Mouse (Mus musculus): Measurements from ENCODE around the gene Fuz.
A peak's percentile ranks its signal among the peaks of the same experiment; 100 is the strongest.

The Fuz gene

DNA sequence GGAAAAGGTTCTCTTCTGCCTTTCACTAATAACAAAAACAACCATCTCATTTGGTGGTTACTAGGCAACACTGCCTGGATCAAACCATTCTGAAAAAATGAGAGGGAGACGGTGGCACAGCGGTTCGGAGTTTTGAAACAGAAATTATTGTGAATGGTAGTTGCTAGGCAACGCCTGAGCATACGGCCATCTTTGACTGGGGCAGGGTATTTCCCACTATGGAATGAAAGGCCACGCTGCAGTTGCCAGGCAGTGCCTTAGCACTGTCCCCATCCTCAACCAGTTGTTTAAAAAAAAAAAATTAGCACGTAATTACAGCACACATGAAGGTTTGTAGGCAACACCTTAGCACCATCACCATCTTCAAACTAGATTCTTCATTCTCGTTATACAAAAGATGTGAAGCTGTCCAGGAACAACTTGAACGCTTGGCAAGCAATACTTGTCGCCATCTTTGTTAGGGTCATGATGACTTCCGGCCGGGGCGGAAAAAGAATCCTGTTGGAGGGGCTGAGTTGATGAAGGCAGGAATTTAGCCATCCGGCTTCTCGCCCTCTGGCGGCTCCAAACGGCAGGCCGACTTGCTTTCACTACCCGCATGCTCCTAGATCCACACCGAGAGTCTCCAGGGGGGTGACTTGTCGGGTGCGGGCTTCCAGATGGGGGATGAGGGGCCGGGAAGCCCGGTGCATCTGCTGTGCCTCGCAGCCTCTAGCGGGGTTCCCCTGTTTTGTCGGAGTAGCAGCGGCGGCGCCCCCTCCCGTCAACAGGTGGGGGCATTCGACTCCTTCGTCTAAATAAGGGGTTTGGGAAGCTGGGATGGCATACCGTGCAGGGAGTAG, at the start of gene Fuz:
Fuz (plus strand) TSS at position 487 of the 842 bp plus-strand sequence.
- peak; percentile 75 for DNase-seq (ENCODE audit: low spot score)

DNA sequence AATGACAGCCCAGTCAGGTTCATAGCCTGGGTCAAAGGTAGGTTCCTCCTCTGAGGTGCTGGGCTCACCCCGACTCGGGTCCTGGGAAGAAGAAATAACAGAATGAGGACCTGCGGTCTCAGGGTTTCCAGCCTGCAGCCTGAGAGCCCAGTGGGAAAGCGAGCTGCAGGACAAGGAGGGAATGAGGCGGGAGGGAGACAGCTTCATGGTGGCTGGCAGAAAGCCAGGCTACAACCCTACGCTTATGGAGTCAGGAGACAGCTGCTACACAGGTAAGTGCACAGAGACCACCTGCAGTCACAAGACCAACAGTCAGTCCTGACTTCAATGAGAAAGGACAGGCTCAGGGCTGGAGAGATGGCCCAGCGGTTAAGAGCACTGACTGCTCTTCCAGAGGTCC, 49.1 kb upstream of the Fuz start:
- no peak for DNase-seq (ENCODE audit: low spot score)

DNA sequence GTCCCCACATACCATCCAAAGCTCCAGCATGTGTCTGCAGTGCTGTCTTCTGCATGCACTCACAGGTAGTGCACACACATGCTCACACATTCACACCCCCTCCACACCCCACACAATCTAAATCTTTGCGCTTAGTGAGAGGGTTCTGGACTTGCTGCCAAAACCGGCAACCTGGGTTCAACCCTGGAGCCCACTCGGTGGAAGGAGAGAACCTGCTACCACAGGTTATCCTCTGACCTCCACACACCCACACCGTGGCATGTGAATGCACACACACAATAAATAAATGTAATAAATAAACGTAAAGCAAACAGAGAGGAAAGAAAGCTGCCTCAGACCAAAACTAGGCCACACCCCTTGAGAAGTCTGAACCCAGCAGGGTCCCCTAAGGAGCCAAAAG, 48.1 kb upstream of the Fuz start:
- no peak for DNase-seq (ENCODE audit: low spot score)

DNA sequence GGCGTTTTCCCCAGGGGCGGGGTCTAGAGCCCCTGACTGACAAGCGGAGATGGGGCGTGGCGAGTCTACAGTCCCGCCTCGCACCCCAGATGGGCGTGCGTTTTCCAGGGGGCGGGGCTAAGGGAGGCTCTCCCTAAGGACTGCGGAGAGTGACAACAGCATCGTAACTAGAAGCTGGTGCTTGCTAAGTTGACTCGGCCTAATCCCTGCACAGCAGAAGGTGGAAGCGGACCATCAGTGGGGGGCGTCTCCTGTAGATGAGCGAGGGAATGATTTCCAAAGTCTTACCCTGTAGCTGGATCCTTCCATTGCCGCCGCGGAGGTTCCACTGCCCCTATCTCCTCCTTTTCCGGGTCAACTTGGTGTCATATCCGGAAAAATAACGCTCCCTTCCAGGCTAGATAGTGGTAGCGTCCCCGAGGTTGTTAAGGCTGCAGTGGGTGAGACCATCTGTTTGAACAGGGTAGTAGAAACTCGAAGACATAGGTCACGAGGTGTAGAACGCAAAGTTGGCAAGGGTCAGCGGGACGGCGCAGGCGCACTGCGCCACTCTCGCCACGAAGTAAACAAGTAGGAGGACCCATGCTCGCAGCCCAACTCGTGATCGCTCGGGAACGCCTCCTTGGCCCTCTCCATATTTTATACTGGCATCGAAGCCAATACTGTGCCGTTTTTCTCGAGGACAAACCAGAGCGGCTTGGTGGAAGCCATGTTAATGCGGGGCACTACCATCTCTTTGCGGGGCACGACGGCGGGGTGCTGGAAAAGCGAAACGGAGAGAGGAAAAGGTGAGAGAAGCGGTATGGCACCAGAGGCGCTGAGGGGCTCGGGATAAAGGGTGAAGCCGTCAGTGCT, 47.1 kb upstream of the Fuz start, which contains the start of the genes Akt1s1 and Tbc1d17:
Akt1s1 (plus strand) TSS at position 431 of the 855 bp plus-strand sequence.
Tbc1d17 (minus strand) TSS at position 519 of the 855 bp plus-strand sequence.
- DNase-seq (ENCODE audit: low spot score), result peak; percentile 90

DNA sequence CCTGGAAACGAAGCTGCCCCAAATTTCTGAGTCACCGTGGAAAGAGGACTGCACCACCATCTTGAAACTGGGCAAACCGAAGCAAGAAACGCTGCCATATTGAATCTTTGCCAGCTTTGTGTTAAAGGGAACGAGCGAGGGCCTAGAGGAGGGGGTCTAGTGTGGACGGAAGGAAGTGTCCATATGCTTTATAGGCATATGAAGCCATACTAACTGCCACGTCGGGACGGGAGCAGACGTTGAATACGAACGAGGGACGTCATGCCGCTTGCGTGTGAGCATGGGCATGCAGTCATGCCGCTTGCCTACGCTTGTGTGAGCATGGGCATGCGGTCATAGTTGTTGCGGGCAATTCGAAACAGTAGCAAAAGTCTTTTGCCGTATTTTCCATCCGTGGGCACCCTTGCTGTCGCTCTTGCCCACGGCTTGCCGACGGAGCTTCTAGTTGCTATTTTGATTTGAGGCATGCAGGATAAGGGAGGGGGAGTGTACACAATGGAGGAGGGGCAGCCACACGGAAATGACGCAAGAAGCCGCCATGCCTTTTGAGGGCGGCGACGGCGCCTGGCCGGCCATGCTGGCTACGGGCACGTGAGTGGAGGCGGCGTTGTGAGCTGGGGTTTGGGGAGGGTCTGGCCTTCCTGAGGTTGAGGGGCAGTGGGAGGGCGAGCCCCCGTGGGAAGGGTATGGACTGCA, 46.3 kb upstream of the Fuz start:
- DNase-seq (ENCODE audit: low spot score), result peak; percentile 85

DNA sequence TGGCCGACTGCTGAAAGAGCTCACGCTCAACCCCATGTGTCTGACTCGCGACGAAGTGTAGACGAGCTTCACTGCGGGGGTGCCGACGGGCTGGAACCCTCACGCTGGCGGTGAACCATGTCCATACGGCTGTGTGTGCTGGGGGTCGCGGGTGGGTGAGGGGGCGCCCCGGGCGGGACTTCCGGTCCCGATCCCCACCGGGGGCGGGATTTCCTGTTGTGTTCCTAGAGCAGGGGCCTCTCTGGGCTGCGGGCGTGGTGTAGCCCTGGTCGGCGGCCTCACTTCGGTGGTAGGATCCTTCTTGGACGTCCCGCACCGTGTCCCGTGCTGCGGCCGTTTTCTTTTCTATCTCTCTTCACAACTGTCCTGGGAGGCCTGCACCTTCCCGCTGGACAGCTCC, 45.7 kb upstream of the Fuz start:
- DNase-seq (ENCODE audit: low spot score), result no peak

DNA sequence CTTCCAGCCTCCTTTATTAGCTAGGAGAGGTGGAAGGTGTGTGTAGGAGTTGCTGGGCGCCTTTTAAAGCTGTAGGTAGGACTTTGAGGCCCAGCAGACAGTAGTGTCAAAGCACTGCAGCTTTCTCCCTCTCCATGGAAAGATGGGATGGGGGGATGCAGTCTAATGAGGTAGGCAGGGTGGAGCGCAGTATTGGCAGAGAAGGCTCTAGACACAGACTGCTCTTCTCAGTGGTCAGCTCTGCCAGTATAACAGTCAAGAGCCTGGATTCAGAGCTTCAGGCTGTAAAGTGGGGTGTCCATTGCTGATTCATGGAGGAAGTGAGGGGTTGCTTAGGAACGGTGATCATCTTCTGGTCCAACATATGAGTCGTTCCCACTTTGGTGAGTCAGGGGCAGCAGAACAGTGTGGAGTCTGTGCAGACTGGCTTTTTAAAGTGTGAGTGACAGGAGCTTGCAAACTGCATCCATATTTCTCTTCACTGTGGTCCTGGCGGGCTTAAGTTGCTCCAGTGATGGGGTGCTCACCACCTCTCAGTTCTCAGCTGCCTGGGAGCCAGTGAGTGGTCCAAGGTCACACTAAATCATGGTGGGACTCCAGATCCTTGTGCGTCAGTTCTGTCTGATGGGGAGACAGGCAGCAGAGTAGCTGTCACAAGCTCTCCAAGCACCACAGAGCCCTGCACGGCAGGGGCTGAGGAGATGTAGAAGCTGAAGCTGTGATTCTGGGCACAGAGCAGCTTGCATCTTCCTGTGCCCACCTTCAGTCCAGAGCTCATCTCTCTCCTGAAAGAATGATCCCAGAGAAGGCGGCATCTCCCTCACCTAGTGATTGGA, 44.9 kb upstream of the Fuz start:
- DNase-seq (ENCODE audit: low spot score), result no peak

DNA sequence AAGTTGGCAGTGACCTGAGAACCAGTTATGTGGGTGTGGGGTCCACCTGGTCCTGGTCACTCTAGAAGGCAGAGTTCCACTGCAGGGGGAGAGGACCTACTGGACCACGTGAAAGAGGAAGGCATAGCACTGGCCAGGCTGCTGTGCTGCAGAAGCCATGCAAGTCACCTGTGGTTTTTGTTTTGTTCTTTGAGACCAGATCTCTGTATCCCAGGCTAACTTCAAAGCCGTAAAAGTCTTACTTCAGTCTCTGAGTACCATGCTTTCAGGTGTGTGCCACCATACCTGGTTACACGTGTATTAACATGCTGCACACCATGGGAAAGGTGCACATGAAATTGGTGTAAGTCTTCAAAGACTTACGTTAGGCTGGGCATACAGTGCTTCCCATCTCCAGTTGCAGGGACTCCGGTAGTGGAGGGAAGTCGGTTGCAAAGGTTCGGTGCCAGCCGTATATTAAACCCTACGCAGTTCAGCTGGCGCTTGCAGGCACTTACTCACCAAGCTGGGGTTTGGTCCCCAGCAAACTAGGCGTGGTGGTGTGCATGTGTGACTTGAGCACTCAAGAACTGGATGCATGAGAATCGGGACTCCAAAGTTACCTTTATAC, 44.1 kb upstream of the Fuz start:
- no peak for DNase-seq (ENCODE audit: low spot score)

DNA sequence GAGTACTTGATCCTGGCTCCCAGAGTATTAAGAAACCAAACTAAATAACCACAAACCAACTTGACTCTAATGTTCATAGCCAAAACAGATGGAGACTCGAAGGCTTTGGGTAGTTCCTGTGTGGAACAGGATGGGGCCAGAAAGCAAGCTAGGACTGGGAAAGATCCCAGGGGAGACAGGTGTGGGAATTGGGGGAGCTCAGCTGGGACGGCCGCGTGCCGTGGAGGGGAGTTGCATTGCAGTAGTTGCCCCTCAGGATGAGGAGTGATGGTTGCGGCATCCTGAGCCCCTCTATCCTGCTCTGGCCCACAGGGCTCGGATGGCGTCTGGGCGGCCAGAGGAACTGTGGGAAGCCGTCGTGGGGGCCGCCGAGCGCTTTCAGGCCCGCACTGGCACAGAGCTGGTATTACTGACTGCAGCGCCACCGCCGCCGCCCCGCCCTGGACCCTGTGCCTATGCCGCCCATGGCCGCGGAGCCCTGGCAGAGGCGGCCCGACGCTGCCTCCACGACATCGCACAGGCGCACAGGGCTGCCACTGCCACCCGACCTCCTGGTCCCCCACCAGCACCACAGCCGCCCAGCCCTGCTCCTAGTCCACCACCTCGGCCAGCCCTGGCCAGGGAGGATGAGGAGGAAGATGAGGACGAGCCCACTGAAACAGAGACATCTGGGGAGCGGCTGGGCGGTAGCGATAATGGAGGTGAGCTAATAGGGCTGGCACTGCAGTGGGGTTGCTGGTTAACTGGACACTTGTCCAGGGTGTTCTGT, 43.4 kb upstream of the Fuz start:
- no peak for DNase-seq (ENCODE audit: low spot score)

DNA sequence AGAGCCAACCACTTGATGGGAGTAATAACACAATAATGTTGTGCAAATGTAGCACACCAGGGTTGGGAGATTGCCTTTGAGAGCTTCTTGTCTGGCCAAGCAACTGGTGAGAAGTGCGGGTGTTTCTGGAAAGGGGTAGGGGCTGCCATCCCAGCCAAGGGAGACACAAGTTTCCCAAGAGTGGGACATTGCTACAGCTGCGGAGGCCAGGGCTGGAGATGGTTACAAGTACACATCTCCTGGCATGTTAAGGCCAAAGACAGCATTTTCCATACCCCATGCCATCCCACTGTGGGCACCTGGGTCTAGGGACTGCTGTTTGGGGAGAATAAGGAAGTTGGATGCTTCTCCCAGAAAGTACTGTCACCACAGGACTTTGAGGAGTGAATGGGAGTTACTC, 42.8 kb upstream of the Fuz start:
- no peak for DNase-seq (ENCODE audit: low spot score)

DNA sequence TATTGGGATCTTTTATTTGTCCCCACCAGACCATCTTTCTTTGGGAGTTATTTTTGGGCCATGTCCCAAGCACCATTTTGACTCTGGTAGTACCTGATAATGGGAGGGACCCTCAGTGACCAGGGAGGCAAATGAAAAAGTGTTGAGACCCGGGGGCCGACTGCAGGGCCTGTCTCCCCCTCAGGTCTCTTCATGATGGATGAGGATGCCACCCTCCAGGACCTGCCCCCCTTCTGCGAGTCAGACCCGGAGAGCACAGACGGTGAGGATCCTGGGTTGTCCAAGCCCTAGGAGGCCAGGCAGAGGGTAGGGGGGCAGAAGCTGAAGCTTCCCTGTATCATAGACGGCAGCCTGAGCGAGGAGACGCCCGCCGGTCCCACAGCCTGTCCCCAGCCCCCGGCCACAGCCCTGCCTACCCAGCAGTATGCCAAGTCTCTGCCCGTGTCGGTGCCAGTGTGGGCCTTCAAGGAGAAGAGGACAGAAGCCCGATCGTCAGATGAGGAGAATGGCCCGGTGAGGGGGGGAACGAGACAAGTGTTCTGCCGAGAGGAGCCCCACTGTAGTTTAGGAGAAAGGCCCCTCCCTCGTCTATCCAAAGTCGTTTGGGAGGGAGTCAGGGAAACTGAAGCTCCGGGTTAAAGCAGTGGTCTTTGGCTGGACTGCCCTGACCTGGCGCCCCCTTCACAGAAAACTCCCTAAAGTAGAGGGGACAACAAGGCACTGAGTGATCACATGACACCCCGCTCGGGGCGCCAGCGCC, 42.1 kb upstream of the Fuz start:
- no peak for DNase-seq (ENCODE audit: low spot score)

DNA sequence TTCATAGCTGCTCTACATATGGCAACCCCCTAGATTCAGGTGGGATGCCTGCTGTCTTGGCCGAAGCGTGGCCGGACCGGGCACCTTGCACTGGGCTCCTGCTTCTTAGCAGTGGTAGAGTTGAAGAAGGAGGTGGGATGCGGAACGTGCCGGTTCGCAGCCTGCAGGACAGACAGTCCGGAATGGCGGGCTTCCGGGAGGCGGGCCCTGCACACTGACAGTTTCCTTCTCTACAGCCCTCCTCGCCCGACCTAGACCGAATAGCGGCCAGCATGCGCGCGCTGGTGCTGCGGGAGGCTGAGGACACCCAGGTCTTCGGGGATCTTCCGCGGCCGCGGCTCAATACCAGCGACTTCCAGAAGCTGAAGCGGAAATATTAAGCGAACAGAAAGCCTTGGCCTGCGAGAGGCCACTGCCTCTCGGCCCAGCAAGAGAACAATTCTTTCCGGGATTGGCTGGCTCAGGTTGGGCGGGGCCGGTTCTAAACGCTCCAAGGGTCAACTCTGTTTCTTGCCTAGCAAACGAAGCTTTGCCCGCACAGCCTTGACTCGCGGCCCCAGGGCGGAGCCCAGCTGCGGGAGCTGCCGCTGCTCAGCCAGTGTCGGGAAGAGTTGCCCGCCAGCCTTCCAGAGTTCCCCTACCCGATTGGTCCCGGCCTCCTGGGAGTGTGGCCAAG, 41.4 kb upstream of the Fuz start:
- peak; percentile 81 for DNase-seq (ENCODE audit: low spot score)

DNA sequence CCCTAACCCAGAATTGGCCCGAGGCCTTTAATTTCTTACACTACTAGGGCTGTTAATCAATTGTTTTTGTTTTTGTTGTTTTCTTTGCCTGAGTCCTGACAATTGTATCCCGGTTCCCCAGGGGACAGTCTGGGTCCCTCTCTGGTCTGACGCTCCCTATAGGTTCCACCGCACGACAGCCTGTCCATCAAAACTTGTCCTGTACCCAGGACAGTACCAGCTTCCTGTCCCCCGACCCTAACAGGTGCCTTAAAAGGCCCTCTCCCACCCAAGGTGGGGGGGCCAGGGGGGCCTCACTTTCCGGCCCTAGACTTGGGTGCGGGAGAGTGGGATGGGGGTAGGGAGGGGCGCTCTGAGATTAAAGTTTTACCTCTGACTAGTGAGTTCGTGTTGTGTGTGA, 40.8 kb upstream of the Fuz start:
- DNase-seq (ENCODE audit: low spot score), result no peak

DNA sequence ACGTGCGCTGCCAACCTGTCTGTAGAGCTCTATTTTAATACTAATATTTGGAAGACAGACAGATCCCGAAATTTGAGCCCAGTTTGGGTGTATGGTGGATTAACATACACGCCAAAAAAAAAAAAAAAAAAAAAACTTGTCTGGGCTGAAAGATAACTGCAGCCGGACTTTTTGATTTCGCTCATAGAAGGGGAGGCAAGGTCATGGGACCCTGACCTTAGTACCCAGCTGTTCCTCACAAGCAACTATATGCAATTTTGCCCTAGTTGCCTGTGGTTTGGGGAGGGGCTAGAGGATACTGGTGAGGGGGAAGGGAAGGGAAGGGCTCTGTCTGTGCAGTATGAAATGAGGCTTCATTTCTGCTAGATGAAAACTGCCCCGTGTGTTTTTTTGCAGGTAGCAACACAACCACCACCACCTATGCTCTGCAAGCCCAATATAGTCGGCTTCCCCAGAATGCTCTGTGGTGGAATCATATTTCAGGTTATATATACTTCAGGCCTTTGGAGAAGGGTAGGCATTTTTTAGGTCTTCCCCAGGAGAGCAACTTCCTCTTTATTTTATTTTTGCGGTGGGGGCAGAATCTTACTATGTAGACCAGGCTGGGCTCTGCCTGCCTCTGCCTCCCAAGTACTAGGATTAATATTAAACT, 39.5 kb upstream of the Fuz start:
- DNase-seq (ENCODE audit: low spot score), result no peak

DNA sequence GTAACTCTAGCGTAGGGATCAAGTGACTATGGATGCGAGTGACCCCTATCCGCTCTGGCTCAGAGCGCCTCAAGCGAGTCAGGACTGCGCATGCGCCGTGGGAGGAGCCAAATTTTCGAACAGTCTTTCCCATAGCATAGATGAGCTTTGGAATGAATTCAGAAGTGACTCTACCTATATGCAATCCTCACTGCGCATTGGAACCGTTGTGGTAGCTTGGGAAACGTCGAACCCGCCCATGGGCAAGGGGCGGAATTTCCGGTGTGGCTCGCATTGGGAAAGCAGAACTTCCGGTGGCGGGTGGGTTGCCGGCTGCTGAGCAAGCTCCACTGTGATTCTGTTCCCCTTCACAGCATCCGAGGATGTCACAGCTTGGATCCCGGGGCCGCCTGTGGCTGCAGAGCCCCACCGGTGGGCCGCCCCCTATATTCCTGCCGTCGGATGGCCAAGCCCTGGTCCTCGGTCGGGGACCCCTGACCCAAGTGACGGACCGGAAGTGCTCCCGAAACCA, 38.8 kb upstream of the Fuz start, which contains the start of gene Pnkp:
Pnkp (plus strand) TSS at position 98 of the 511 bp plus-strand sequence.
- DNase-seq (ENCODE audit: low spot score), result peak; percentile 75

DNA sequence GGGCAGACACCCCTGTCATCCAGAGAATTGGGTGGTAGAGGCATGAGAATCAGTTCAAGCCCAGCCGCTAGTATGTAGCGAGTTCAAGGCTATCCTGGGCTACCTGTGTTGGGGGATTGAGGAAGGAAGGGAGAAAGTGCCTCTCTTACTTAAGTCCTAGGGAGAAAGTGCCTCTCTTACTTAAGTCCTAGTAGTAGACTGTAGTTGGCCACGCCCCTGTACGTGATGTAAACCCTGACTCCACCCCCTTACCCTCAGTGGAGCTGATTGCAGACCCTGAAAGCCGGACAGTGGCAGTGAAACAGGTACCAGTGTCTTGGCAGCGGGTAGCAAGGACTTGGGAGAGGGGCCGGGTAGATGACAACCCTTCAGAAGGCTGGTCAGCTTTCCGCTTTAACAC, 38.0 kb upstream of the Fuz start:
- DNase-seq (ENCODE audit: low spot score), result no peak

DNA sequence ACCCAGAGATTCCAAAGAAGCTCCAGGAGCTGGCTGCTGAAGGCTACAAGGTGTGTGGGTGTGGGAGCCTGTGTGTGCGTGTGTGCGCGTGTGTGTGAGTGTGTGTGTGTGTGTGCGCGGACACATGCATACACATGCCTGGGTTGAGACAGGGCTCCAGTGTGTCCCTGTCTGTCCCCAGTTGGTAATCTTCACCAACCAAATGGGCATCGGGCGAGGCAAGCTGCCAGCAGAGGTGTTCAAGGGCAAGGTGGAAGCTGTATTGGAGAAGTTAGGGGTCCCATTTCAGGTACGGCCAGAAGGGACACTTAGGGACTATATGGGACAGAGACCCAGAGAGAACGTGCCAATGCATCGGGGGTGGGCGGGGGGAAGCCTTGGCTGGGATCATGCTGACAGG, 36.0 kb upstream of the Fuz start:
- no peak for DNase-seq (ENCODE audit: low spot score)
